Mouse (Mus musculus) small intestine, adult 2 months (tissue): ENCODE measurements at regions not wholly inside any gene's neighbourhood (a gene's known extent, or its start where the extent isn't known, plus 50 kb on each side); places are given as distances from the start of the nearest gene placed in this dataset.

Source experiments
- CTCF ChIP-seq: fragments of 200-500 bp; IDR thresholded peaks from 2 replicates; pipeline ENCODE4 v1.5.1; 2012; ENCODE audit warnings: low read depth, mild to moderate bottlenecking, control low read depth, inconsistent platforms, low read length, moderate library complexity, mixed read lengths; ENCODE audit not compliant: insufficient replicate concordance, insufficient read length; ENCODE audit errors: extremely low read depth
- POLR2A ChIP-seq: fragments of 200-500 bp; IDR thresholded peaks from 2 replicates; pipeline ENCODE4 v1.6.1; 2012; ENCODE audit warnings: low read depth, mild to moderate bottlenecking, control low read depth, inconsistent platforms, low read length, moderate library complexity

- no peak for TF ChIP-seq POLR2A
- TF ChIP-seq CTCF, result no peak
Measured at GRCm38 (mm10) chr14:15746629-15747238, 307.9 kb upstream of the Lrrc3b start.
